Mouse (Mus musculus) liver, embryonic 16.5 days (tissue): ENCODE measurements around the gene Cfl2. TPM values are rescaled to one million over a fixed set of nuclear protein-coding genes. Genes with fewer than 3 reads are reported as not detected.
"Not testable (repeated sequence)": the region's sequence is repeated elsewhere in the genome, so short reads cannot be mapped to it uniquely, and the experiment has no call there.

Experiments used
- ATAC-seq: fragments of 200-750 bp; cut with Nextera tagmentation; 2 replicates; pipeline ENCODE4 v1.8.0; 2017; ENCODE audit warnings: low read depth, mild to moderate bottlenecking, moderate number of reproducible peaks, moderate library complexity
- H3K27ac ChIP-seq: fragments of 300-500 bp; sonication (generic); 2 replicates; pipeline ENCODE4 v1.5.1; 2014; ENCODE audit warnings: mild to moderate bottlenecking, low read length
- H3K27me3 ChIP-seq: fragments of 300-500 bp; sonication (generic); 2 replicates; pipeline ENCODE4 v1.6.1; 2014; ENCODE audit warnings: low read depth, low read length, mixed read lengths; ENCODE audit not compliant: control insufficient read depth, insufficient read depth
- H3K36me3 ChIP-seq: fragments of 300-500 bp; sonication (generic); 2 replicates; pipeline ENCODE4 v1.6.1; 2014; ENCODE audit warnings: mild to moderate bottlenecking; ENCODE audit not compliant: control insufficient read depth, insufficient read depth
- H3K4me1 ChIP-seq: fragments of 300-500 bp; sonication (generic); 2 replicates; pipeline ENCODE4 v1.6.1; 2014; ENCODE audit warnings: low read depth, low read length, mixed read lengths; ENCODE audit not compliant: control insufficient read depth
- H3K4me2 ChIP-seq: fragments of 300-500 bp; sonication (generic); 2 replicates; pipeline ENCODE4 v1.6.1; 2014; ENCODE audit warnings: low read depth, low read length, mixed read lengths
- H3K4me3 ChIP-seq: fragments of 300-500 bp; sonication (generic); 2 replicates; pipeline ENCODE4 v1.5.1; 2014; ENCODE audit warnings: low read depth, mild to moderate bottlenecking, low read length
- H3K9ac ChIP-seq: fragments of 300-500 bp; sonication (generic); 2 replicates; pipeline ENCODE4 v1.6.1; 2014; ENCODE audit warnings: low read depth, low read length
- H3K9me3 ChIP-seq: fragments of 300-500 bp; sonication (generic); replicated peaks from 2 replicates; pipeline ENCODE4 v1.6.1; 2016; ENCODE audit warnings: low read length; ENCODE audit not compliant: control insufficient read depth
- WGBS: fragments of 180-500 bp; shearing (Covaris S2); extraction: QIAGEN DNeasy Blood & Tissue Kit; methylation state at CpG from one replicate; pipeline ENCODE4 v1.1.7; 2014; ENCODE audit not compliant: insufficient replicate concordance; 5-methylcytosine and 5-hydroxymethylcytosine counted together
- polyA plus RNA-seq: library from polyadenylated mRNA; unstranded; fragments of >200 nt; fragmentation: Nextera tagmentation; extraction: Ambion mirVana; gene quantifications from 2 replicates; pipeline ENCODE4 v1.2.1, GENCODE M21; 2015

The Cfl2 gene
- polyA plus RNA-seq, 1 experiment from 2014 or later, result 43.2 TPM

GRCm38 (mm10) chr12:54834925-54835447 is 27.7 kb downstream of the Cfl2 start:
- no peaks in the 10 kb centered on the region for H3K36me3 ChIP-seq
- peak; percentile 50; the same call in 1 of the 2 replicates for ATAC-seq
- H3K4me2 ChIP-seq, result peak overlapping the region; percentile 48
- no peaks in the 10 kb centered on the region for H3K27me3 ChIP-seq
- WGBS, result 2% methylated on average over 11 of the region's 11 CpGs
- H3K9ac ChIP-seq, result peak overlapping the region; percentile 32
- H3K27ac ChIP-seq, result 0 out of 2 replicates have a peak overlapping the region, but pooled peaks have one; percentile 1
- peak overlapping the region; percentile 50 for H3K4me3 ChIP-seq
- H3K9me3 ChIP-seq, result no peaks in the 10 kb centered on the region
- H3K4me1 ChIP-seq, result peaks cover 3% of the 10 kb centered on the region; the same call in 1 of the 2 replicates

- no peaks in the 10 kb centered on the region for H3K9me3 ChIP-seq
- no peak overlapping the region for H3K9ac ChIP-seq
- no peak overlapping the region for H3K27ac ChIP-seq
- no peaks in the 10 kb centered on the region for H3K36me3 ChIP-seq
- peaks cover 3% of the 10 kb centered on the region; the same call in 1 of the 2 replicates for H3K4me1 ChIP-seq
- H3K27me3 ChIP-seq, result no peaks in the 10 kb centered on the region
- no peak overlapping the region for H3K4me3 ChIP-seq
- no peak for ATAC-seq
- WGBS, result 55% methylated on average over 9 of the region's 9 CpGs
- H3K4me2 ChIP-seq, result no peak overlapping the region
Observed at GRCm38 (mm10) chr12:54833856-54834399, 28.7 kb downstream of the Cfl2 start.

- H3K4me2 ChIP-seq, H3K9me3 ChIP-seq, H3K27me3 ChIP-seq, H3K4me1 ChIP-seq, H3K4me3 ChIP-seq, H3K9ac ChIP-seq, H3K27ac ChIP-seq, ATAC-seq, H3K36me3 ChIP-seq: not testable (repeated sequence)
- WGBS, result 63% methylated on average over 1 of the region's 1 CpGs
Observed at GRCm38 (mm10) chr12:54831927-54832326, 30.8 kb downstream of the Cfl2 start.

DNA sequence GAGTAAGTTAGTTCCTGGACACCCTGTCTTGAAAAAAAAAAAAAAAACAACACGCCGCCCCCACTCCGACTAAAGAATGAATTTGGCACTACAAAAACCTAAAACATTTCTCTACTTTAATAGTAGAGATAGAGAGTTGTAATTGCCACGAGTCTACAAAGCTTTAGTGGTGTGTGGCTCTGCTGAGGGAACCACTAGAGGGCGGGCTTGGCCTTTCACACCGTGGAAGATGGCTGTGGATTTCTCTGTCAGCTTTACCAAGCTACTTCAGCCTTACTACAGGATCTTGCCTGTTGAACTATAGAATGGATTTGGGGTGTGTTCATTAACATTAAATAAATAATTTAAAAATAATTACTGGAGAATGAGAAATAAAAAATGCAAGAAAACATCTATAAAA is 32.1 kb downstream of the Cfl2 start:
- ATAC-seq, result peak; percentile 47; the same call in 1 of the 2 replicates
- Histone ChIP-seq H3K4me1 (peaks cover 3% of the 10 kb centered on the region; the same call in 1 of the 2 replicates), H3K9me3 (no peaks in the 10 kb centered on the region), H3K9ac (no peak overlapping the region), H3K36me3 (no peaks in the 10 kb centered on the region), H3K27me3 (no peaks in the 10 kb centered on the region), H3K4me2 (no peak overlapping the region), H3K27ac (no peak overlapping the region), H3K4me3 (no peak overlapping the region)
- 9% methylated on average over 6 of the region's 6 CpGs for WGBS

DNA sequence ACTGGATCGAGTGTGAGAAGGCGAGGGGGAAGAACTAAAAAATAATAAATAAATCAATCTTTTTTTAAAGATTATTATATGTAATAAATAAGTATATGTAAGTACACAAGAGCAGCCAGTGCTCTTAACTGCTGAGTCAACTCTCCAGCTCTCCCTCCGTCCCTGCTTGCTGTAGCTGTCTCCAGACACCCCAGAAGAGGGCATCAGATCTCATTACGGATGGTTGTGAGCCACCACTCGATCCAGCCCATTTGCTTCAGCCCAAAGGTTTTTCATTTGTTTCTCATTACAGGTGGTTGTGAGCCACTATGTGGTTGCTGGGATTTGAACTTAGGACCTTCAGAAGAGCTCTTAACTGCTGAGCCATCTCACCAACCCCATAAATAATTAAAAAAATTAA is 32.8 kb downstream of the Cfl2 start:
- Histone ChIP-seq H3K9ac (no peak overlapping the region), H3K4me1 (no peaks in the 10 kb centered on the region; the same call in 1 of the 2 replicates), H3K4me3 (no peak overlapping the region), H3K27me3 (no peaks in the 10 kb centered on the region), H3K4me2 (no peak overlapping the region), H3K36me3 (no peaks in the 10 kb centered on the region), H3K27ac (no peak overlapping the region), H3K9me3 (no peaks in the 10 kb centered on the region)
- no peak for ATAC-seq
- 36% methylated on average over 5 of the region's 5 CpGs for WGBS

DNA sequence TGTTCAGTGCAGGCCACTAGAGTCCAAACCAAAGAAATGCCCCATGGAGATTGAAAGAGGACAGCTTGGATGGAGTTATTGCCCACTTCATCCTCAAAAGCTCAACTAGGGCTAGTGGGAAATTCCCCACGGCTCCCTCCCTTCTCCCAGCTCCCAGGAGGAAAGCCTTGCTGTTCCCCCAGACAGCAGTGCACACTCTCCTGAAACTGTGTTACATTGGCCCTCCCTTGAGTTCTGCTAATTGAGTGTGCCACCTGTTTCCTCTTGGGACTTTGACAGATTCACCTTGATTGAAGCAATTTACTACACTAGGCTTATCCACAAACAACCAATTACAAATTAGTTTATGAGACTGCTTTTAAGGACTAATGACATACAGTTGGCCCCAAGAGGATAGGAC is 34.6 kb downstream of the Cfl2 start:
- no peak overlapping the region for H3K9ac ChIP-seq
- H3K4me2 ChIP-seq, result no peak overlapping the region
- WGBS, result 85% methylated on average over 1 of the region's 1 CpGs
- ATAC-seq, result no peak
- H3K4me3 ChIP-seq, result no peak overlapping the region
- H3K36me3 ChIP-seq, result no peaks in the 10 kb centered on the region
- no peaks in the 10 kb centered on the region for H3K9me3 ChIP-seq
- no peaks in the 10 kb centered on the region for H3K27me3 ChIP-seq
- H3K4me1 ChIP-seq, result no peaks in the 10 kb centered on the region
- H3K27ac ChIP-seq, result no peak overlapping the region

- Histone ChIP-seq H3K27ac (no peak overlapping the region), H3K27me3 (no peaks in the 10 kb centered on the region), H3K9ac (no peak overlapping the region), H3K4me1 (peaks cover under 1% of the 10 kb centered on the region), H3K4me2 (no peak overlapping the region), H3K36me3 (no peaks in the 10 kb centered on the region), H3K4me3 (no peak overlapping the region), H3K9me3 (no peaks in the 10 kb centered on the region)
- no peak for ATAC-seq
- WGBS, result 81% methylated on average over 3 of the region's 3 CpGs
Observed at GRCm38 (mm10) chr12:54825202-54825601, 37.5 kb downstream of the Cfl2 start.

DNA sequence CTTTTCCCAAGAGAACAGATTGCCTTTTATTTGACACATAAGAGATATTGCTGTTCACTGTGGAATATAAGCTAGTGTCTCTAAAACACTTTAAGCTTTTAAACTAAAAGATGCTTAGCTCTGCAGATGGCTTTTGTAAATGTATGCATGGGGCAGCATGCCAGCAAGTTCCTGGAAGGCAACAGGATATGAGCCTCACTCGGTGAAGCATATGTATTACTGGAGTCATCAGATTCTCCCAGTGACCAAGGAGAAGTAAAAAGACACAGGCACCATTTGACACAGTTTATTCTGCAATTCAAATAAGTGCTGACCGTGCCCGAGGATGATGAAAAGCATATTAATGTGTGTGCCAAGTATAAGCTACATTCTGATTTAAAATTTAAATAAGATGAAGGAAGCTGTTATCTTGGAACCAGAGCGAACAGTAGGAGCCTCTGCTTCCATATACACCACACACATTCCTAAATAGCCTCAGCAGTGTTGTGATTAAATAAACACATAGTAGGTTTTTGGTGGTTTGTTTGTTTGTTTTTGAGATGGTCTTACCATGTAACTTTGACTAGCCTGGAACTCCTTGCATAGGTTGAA is 39.7 kb downstream of the Cfl2 start:
- no peak overlapping the region for H3K27ac ChIP-seq
- H3K36me3 ChIP-seq, result no peaks in the 10 kb centered on the region
- H3K4me3 ChIP-seq, result no peak overlapping the region
- 48% methylated on average over 4 of the region's 4 CpGs for WGBS
- H3K4me1 ChIP-seq, result peaks cover 7% of the 10 kb centered on the region
- peak; percentile 32; the same call in 1 of the 2 replicates for ATAC-seq
- H3K9ac ChIP-seq, result no peak overlapping the region
- H3K27me3 ChIP-seq, result no peaks in the 10 kb centered on the region
- no peak overlapping the region for H3K4me2 ChIP-seq
- H3K9me3 ChIP-seq, result no peaks in the 10 kb centered on the region

DNA sequence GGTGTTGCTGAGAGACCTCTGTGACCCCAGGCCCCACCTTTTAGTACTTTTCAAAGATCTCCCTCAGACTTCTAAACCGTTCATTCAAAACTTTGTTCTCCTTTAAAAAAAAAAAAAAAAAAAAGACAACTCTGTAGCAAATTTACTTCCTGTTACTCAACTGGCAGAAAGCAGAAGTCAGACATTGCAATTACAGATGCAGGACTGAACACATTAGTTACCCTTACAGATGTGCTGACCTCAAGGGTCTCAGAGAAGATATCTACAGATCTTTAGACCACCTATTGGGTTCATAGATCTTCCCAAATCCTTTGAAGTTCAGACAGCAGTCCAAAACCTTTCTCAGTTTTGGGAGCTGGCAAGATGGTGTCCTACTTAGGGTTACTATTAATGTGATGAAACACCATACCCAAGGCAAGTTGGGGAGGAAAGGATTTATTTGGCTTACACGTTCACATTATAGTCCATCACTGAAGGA is 42.0 kb downstream of the Cfl2 start:
- Histone ChIP-seq H3K4me1 (peaks cover 7% of the 10 kb centered on the region), H3K4me2 (no peak overlapping the region), H3K9ac (no peak overlapping the region), H3K27ac (no peak overlapping the region; the same call in 1 of the 2 replicates), H3K27me3 (no peaks in the 10 kb centered on the region), H3K36me3 (no peaks in the 10 kb centered on the region), H3K9me3 (no peaks in the 10 kb centered on the region), H3K4me3 (no peak overlapping the region)
- ATAC-seq, result no peak
- 15% methylated on average over 2 of the region's 2 CpGs for WGBS
